Mouse (Mus musculus): ENCODE data around the gene Stat6. TPM values are rescaled to one million over a fixed set of nuclear protein-coding genes. Genes with fewer than 3 reads are reported as not detected.

Gene Stat6
- polyA plus RNA-seq, 1 experiment from 2014 or later, result 27.0 TPM

DNA sequence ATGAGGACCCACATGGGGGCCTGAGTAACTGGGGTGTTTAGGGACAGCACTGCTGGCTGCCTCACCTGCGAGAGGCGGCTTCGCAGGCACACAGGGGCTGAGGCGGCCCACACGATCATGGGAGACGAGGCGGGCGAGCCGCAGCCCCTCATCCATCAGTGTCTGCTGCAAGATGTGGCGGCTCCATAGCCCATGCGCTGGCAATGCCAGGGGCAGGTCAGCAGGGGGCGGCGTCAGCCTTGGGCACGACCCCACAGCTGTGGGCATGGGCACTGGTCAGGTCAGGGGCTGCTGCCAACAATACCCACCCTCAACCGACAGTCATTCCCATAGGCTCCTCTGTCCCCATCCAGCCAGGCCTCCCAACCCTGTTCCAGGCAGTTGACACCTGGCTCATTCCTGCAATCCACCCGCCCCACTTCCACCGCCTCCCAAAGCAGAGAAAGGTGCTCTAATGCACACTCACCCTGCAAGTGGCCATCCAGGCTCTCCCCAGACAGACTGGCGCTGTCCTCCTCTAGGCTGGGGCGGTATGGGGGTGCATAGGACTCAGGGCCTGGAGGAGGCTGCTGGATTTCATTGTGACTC lies 20.0 kb downstream of the Stat6 start:
- peak overlapping the region; percentile 54 for H3K4me2 ChIP-seq (ENCODE audit: low read length)
- peak overlapping the region; percentile 88 for H3K27ac ChIP-seq
- 25% methylated on average over 19 of the region's 19 CpGs for WGBS
- H3K4me1 ChIP-seq (replicated peaks; ENCODE audit: insufficient read depth, low read length), result peaks cover 47% of the 10 kb centered on the region
- ATAC-seq (replicated peaks; ENCODE audit: low FRiP score, low read depth) (no peak), DNase-seq (ENCODE audit: low spot score) (peak; percentile 38)
- H3K36me3 ChIP-seq (ENCODE audit: insufficient read depth, low read length), result peaks cover 37% of the 10 kb centered on the region
- H3K9ac ChIP-seq (ENCODE audit: low read depth, low read length), result peak overlapping the region; percentile 40; the same call in 1 of the 2 replicates
- no peaks in the 10 kb centered on the region for H3K9me3 ChIP-seq (replicated peaks; ENCODE audit: low read length)
- no peaks in the 10 kb centered on the region for H3K27me3 ChIP-seq (ENCODE audit: insufficient read depth, low read length)
- peak overlapping the region; percentile 20 for H3K4me3 ChIP-seq (replicated peaks; ENCODE audit: low read depth, low read length)
- TF ChIP-seq CTCF (IDR thresholded peaks at IDR 0.05; ENCODE audit: low read depth), result peak; percentile 55

DNA sequence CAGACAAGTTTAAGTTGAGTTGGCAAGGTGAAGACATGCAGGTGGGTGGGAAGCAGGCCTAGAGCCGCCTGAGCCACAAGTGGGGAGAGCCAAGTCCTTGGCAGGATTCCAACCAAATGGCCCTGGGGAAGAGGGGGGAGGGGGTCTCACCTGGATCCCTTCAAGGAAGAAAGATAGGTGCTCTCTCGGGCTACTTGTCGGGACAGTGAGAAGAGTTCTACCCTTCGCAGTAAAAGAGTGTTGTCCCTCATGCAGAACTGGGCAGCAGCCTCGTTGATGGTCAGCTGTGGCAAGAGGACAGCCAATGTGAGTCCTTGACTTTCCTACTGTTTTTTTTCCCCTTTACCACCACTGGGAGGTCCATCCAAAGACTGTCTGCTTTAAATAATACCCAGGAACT lies 20.8 kb downstream of the Stat6 start:
- ATAC-seq (replicated peaks; ENCODE audit: low FRiP score, low read depth) (no peak), DNase-seq (ENCODE audit: low spot score) (peak; percentile 19)
- no peaks in the 10 kb centered on the region for H3K9me3 ChIP-seq (replicated peaks; ENCODE audit: low read length)
- H3K4me2 ChIP-seq (ENCODE audit: low read length), result peak overlapping the region; percentile 77
- TF ChIP-seq CTCF (IDR thresholded peaks at IDR 0.05; ENCODE audit: low read depth), result no peak
- 29% methylated on average over 5 of the region's 5 CpGs for WGBS
- H3K9ac ChIP-seq (ENCODE audit: low read depth, low read length), result peak overlapping the region; percentile 40; the same call in 1 of the 2 replicates
- H3K27me3 ChIP-seq (ENCODE audit: insufficient read depth, low read length), result no peaks in the 10 kb centered on the region
- H3K4me3 ChIP-seq (replicated peaks; ENCODE audit: low read depth, low read length), result no peak overlapping the region
- H3K4me1 ChIP-seq (replicated peaks; ENCODE audit: insufficient read depth, low read length), result peaks cover 46% of the 10 kb centered on the region
- peak overlapping the region; percentile 88; the same call in 1 of the 2 replicates for H3K27ac ChIP-seq
- peaks cover 37% of the 10 kb centered on the region for H3K36me3 ChIP-seq (ENCODE audit: insufficient read depth, low read length)

GRCm38 (mm10) chr10:127664166-127664565 lies 21.4 kb downstream of the Stat6 start:
- Histone ChIP-seq H3K27ac (no peak overlapping the region), H3K27me3 (ENCODE audit: insufficient read depth, low read length) (no peaks in the 10 kb centered on the region), H3K36me3 (ENCODE audit: insufficient read depth, low read length) (peaks cover 37% of the 10 kb centered on the region), H3K9ac (ENCODE audit: low read depth, low read length) (peak overlapping the region; percentile 28; the same call in 1 of the 2 replicates), H3K4me2 (ENCODE audit: low read length) (peak overlapping the region; percentile 77), H3K4me1 (replicated peaks; ENCODE audit: insufficient read depth, low read length) (peaks cover 48% of the 10 kb centered on the region), H3K9me3 (replicated peaks; ENCODE audit: low read length) (no peaks in the 10 kb centered on the region), H3K4me3 (replicated peaks; ENCODE audit: low read depth, low read length) (peak overlapping the region; percentile 82)
- WGBS, result 44% methylated on average over 16 of the region's 16 CpGs
- DNase-seq (ENCODE audit: low spot score) (no peak), ATAC-seq (replicated peaks; ENCODE audit: low FRiP score, low read depth) (no peak)
- no peak for TF ChIP-seq CTCF (IDR thresholded peaks at IDR 0.05; ENCODE audit: low read depth)

DNA sequence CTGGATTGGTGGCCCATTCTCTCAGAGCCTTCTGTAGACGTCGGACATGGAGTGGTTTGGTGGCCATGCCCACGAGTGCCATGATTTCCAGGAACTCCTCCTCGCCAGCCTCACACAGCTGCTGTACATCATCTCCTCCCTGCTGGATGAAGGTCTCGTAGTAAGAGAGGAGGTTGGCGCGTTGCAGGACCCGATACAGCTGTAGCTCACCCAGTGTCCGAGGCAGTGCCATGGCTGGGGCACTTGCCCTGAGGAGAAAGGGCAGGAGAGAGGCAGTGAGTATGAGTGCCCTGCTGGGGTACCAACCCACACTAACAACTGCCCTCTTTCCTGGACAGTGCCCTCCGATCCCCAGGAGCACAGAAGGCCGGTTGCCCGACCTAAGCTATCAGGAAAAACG lies 22.1 kb downstream of the Stat6 start:
- peak overlapping the region; percentile 77 for H3K4me2 ChIP-seq (ENCODE audit: low read length)
- peaks cover 32% of the 10 kb centered on the region for H3K36me3 ChIP-seq (ENCODE audit: insufficient read depth, low read length)
- no peak for ATAC-seq (replicated peaks; ENCODE audit: low FRiP score, low read depth)
- H3K27me3 ChIP-seq (ENCODE audit: insufficient read depth, low read length), result no peaks in the 10 kb centered on the region
- H3K4me3 ChIP-seq (replicated peaks; ENCODE audit: low read depth, low read length), result peak overlapping the region; percentile 82
- peak overlapping the region; percentile 82 for H3K9ac ChIP-seq (ENCODE audit: low read depth, low read length)
- H3K9me3 ChIP-seq (replicated peaks; ENCODE audit: low read length), result no peaks in the 10 kb centered on the region
- no peak for DNase-seq (ENCODE audit: low spot score)
- 31% methylated on average over 13 of the region's 13 CpGs for WGBS
- H3K27ac ChIP-seq, result no peak overlapping the region
- H3K4me1 ChIP-seq (replicated peaks; ENCODE audit: insufficient read depth, low read length), result peaks cover 55% of the 10 kb centered on the region
- TF ChIP-seq CTCF (IDR thresholded peaks at IDR 0.05; ENCODE audit: low read depth), result no peak

DNA sequence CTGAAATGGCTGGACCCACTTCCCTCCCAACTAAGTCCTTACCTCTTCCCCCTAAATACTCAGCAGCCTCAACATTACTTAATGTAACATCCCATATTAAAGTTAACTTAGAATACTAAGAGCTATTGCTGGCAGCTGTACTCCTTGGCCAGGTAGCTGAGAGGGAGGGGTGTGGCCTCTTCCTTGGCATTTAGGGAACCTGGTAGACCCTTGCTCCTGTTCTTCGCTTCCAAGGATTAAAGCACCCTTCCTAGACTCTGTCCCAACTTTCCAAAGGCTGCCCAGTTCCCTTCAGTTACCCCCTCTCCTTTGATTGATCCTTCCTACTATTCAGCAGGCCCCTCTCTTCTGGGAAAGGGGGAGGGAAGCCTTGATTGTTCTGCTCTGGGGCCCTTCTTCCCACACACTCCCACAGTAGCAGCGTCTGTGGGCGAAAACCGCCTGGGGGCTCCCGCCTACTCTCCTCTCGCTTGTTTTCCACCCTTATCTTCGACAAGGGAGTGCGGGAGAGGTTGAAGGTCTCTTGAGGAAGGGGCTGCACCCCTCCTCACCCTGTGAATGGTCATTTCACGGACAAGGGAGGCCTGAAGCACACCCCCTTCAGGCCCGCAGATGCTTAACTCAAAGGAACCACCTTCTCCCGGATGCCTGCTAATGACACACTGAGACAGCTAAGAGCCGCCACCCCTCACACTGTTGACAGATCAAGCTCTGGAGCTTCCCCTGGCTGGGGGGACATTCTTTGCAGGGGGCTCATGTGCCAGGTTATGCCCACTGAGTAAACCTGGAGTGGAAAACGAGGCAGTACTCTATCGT lies 22.8 kb downstream of the Stat6 start:
- peak; percentile 30; the same call in 1 of the 2 replicates for TF ChIP-seq CTCF (IDR thresholded peaks at IDR 0.05; ENCODE audit: low read depth)
- Histone ChIP-seq H3K9me3 (replicated peaks; ENCODE audit: low read length) (no peaks in the 10 kb centered on the region), H3K9ac (ENCODE audit: low read depth, low read length) (peak overlapping the region; percentile 82), H3K27ac (peak overlapping the region; percentile 97), H3K27me3 (ENCODE audit: insufficient read depth, low read length) (no peaks in the 10 kb centered on the region), H3K4me3 (replicated peaks; ENCODE audit: low read depth, low read length) (peak overlapping the region; percentile 82), H3K36me3 (ENCODE audit: insufficient read depth, low read length) (peaks cover 25% of the 10 kb centered on the region; the same call in 1 of the 2 replicates), H3K4me2 (ENCODE audit: low read length) (peak overlapping the region; percentile 77), H3K4me1 (replicated peaks; ENCODE audit: insufficient read depth, low read length) (peaks cover 55% of the 10 kb centered on the region)
- no peak for ATAC-seq (replicated peaks; ENCODE audit: low FRiP score, low read depth)
- WGBS, result 9% methylated on average over 14 of the region's 14 CpGs
- DNase-seq (ENCODE audit: low spot score), result peak; percentile 74

DNA sequence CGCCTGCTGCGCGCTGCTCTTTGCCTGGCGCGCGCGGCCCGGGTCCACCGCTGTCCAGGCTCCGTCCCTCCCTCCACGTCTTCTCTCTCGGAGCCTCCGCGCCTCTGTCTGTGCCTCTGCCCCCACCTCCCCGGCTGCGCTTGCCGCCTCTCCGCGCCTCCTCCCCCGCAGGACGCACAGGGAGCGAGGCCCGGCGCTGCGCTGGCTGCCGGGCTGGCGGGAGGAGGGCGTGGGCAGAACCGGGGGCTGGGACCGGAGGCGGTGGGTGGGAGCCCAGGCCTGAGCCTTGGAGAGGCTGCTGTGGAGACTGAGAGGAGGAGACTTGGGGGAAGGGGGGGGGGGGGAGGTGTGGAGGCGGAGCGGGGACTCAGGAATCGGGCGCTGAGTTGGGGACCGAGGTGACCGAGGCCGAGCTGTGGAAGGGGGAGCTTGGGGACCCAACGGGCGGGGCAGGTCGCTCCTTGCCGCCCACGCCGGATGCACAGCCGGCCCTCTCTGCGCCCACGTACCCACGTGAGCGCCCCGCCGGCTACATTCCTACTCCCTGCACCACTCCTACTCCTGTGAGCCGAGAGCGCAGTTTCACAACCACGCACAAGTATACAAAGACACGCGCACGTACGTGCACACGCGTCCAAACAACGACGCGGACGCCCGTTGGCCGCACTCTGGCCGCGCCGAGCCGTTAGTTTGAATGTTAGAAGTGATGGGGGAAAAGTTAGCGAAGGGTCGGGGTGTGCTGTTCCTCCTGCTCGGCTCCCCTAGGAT lies 23.9 kb downstream of the Stat6 start, which contains the start of gene Nemp1:
Nemp1 (plus strand) TSS at position 401 of the 768 bp plus-strand sequence.
- Histone ChIP-seq H3K27ac (peak within 1 kb of the TSS; percentile 97), H3K4me3 (replicated peaks; ENCODE audit: low read depth, low read length) (peak within 1 kb of the TSS; percentile 82), H3K36me3 (ENCODE audit: insufficient read depth, low read length) (peaks cover 24% of the 10 kb centered on the region; the same call in 1 of the 2 replicates), H3K9me3 (replicated peaks; ENCODE audit: low read length) (no peaks in the 10 kb centered on the region), H3K27me3 (ENCODE audit: insufficient read depth, low read length) (no peaks in the 10 kb centered on the region), H3K4me2 (ENCODE audit: low read length) (peak within 1 kb of the TSS; percentile 77), H3K4me1 (replicated peaks; ENCODE audit: insufficient read depth, low read length) (peaks cover 44% of the 10 kb centered on the region), H3K9ac (ENCODE audit: low read depth, low read length) (peak within 1 kb of the TSS; percentile 82)
- peak; percentile 95 for DNase-seq (ENCODE audit: low spot score)
- WGBS, result 1% methylated on average over 64 of the region's 73 CpGs
- ATAC-seq (replicated peaks; ENCODE audit: low FRiP score, low read depth), result peak; percentile 69
- TF ChIP-seq CTCF (IDR thresholded peaks at IDR 0.05; ENCODE audit: low read depth), result no peak

Data from kidney, postnatal 0 days (tissue).